Mouse (Mus musculus): Measurements from ENCODE around the gene Metap2.

Gene Metap2

GRCm38 (mm10) chr10:93911326-93911725 is 14.4 kb upstream of the Metap2 start:
- DNase-seq (ENCODE audit: low read depth, low spot score), result no peak

GRCm38 (mm10) chr10:93909811-93910446 is 13.0 kb upstream of the Metap2 start:
- no peak for DNase-seq (ENCODE audit: low read depth, low spot score)

- DNase-seq (ENCODE audit: low read depth, low spot score), result no peak
Measured at GRCm38 (mm10) chr10:93909015-93909414, 12.1 kb upstream of the Metap2 start.

- DNase-seq (ENCODE audit: low read depth, low spot score), result no peak
Measured at GRCm38 (mm10) chr10:93908540-93908939, 11.6 kb upstream of the Metap2 start.

DNA sequence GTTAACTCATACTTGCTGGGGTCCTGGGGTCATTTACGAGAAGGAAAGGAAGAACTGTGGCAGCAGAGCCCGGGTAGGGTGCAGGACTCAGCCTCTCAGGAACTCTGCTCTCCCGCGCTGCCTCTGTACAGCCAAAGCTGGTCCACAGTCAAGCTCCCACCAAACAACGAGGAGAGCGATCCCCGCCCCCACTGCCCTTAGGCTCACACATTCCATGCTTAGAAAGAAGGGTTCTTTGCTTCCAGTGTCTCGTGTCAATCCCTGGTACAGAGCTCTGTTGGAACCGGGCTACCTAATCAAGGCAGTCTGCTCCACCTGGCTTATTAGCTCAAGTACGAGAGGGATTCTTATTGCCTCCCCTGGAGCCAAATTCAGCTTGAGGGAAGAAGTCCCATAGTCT is 10.5 kb upstream of the Metap2 start:
- DNase-seq (ENCODE audit: low read depth, low spot score), result no peak

DNA sequence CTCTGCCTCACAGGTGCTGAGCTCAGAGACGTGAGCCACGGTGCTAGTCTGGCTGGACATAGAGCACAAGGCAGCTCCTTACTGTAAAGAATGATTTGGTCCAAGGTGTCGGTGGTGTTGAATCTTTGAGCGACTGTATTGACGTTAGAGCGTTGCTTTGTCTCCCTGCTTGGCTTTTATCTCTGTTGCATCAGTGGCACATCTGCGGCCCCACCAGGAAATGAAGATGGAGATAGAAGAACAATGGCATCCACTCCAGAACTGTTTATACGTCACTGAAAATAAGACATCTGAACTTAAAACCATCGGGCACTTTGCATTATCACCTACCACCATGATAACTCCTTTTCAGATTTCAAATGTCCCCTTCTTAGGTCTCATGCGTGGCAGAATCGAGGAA is 3.0 kb upstream of the Metap2 start:
- DNase-seq (ENCODE audit: low read depth, low spot score), result no peak

GRCm38 (mm10) chr10:93899303-93899702 is 2.4 kb upstream of the Metap2 start:
- DNase-seq (ENCODE audit: low read depth, low spot score), result no peak

GRCm38 (mm10) chr10:93892551-93892950 is 4.3 kb downstream of the Metap2 start:
- no peak for DNase-seq (ENCODE audit: low read depth, low spot score)

DNA sequence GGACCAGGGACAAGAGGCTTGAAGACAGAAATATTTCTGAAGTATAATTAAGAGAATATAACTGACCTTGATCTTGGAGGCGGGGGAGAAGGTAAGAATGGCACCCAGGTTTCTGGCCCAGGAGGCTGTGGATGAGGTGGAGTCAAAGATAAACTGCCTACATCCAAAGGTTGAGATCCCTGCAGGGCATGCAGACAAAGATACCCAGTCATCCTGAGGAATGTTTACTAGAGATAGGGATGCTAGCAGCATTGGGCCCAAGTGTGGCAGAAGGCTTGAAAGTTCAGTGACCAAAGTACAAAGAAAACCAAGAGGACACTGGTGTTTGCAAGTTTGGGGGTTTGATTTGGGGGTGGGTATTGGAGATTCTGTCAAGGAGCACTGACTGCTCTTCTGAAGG is 5.9 kb downstream of the Metap2 start:
- no peak for DNase-seq (ENCODE audit: low read depth, low spot score)

DNA sequence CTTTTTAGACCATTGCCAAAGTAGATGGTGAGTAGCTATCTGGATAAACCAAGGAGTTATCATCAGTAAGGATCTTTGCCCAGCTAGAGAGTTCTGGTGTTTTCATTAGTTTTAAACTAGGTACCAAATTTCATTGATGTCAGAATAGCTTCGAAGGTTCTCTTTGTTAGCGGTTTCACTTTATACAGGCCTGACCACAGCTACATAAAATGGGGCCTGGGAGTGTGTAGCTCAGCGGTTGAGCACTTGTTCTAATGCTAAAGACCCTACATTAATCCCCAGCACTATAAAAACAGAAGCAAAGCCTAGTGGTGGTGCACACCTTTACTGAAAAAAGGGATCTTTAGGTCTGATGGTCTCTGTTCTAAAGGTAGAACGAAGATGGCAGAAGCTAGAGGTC is 6.3 kb downstream of the Metap2 start:
- no peak for DNase-seq (ENCODE audit: low read depth, low spot score)

DNA sequence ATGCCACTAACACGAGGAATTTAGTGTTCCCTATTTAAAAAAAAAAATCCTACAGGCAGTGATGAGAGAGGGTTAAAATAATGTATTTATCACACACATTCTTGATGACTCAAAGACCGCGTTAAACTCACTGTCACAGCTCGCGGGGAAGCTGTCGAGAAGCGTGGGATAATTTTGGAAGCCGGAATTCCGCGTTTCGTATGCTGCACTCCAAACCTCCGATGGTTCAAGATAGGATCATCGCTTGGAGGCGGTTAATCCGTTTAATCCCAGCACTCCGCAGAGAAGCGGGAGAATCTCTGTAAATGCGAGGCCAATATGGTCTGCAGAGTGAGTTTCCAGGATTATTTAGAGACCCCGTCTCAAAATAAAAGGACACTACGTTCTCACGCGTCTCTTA is 6.9 kb downstream of the Metap2 start:
- peak; percentile 16 for DNase-seq (ENCODE audit: low read depth, low spot score)

DNA sequence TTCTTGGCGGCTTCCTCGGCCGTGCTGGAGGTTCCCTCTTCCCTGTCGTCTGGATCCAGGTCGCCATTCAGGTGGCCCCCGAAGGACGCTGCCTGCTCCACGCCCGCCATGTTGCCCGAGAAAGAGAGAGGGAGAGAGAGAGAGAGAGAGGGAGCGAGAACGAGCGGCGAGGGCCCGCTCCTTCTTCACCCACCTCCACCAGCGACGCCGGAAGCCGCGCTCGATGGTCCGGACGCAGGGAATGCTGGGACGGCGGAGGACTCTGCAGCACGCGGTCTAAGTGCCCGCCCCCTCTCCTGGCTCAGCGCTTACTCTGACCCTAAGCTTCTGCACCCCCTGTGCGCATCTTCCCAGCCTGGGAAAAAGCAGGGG is 7.3 kb downstream of the Metap2 start:
- peak; percentile 88 for DNase-seq (ENCODE audit: low read depth, low spot score)

GRCm38 (mm10) chr10:93888935-93889578 is 7.8 kb downstream of the Metap2 start:
- peak; percentile 39 for DNase-seq (ENCODE audit: low read depth, low spot score)

DNA sequence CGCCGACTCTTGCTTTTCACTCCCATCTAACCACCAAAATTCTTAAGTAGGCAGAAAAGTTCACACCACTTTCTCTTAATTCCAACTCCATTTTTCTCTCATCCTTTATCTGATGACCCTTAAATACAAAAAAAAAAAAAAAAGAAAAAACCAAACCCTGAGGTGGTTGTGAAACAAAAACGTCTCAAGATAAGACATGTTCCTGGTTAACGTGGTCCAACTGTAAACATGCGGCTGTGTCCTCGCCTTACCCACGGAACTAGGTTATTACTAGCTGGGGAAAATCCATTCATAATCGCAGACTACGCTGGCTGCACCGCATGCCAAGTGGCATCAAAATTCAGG is 8.3 kb downstream of the Metap2 start:
- DNase-seq (ENCODE audit: low read depth, low spot score), result peak; percentile 15

- no peak for DNase-seq (ENCODE audit: low read depth, low spot score)
Measured at GRCm38 (mm10) chr10:93885839-93886477, 10.9 kb downstream of the Metap2 start.

DNA sequence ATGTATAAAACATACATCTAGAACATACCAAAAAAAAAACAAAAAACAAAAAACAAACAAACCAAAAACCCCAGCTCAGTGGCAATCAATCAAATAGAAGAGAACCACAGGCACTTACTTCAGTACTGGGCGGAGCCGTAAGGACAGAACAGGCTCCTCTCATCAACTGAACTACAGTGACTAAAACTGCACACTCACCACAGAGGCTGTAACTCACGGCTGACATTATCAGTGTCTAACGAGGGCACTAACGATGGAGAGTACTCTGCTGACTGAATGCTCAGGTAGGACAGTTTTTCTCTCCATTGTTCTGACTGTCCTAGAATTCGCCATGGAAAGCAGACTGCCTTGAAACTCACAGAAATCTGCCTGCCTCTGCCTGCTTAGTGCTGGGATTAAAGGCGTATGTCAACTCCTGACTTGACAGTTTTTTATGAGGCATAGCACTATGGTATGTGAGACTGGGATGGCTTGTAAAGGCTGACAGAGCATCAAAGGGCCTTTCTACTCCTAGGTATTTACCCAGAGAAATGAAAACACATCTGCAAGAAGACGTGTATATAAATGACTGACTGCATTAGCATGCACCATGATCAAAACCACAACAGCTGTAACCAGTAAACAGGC is 14.0 kb downstream of the Metap2 start:
- DNase-seq (ENCODE audit: low read depth, low spot score), result no peak

DNA sequence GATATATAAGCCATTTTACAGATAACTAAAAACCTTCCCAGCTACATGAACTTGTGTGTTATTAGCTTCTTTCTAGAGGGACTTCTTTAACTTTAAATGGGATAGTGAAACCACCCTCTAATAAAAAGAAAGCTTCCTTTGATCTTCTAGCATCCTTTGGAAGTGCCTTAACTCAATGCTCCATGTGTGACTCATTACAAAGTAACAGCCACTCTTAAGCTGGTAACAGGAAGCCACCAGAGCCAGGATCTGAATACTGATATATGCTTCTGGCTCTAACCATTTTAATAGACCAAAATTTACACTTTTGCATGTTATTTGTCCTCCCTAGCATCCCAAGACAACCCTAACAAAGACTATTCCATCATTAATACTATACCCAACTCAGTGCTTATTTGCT is 15.0 kb downstream of the Metap2 start:
- DNase-seq (ENCODE audit: low read depth, low spot score), result no peak

GRCm38 (mm10) chr10:93878732-93879131 is 18.2 kb downstream of the Metap2 start:
- DNase-seq (ENCODE audit: low read depth, low spot score), result no peak

DNA sequence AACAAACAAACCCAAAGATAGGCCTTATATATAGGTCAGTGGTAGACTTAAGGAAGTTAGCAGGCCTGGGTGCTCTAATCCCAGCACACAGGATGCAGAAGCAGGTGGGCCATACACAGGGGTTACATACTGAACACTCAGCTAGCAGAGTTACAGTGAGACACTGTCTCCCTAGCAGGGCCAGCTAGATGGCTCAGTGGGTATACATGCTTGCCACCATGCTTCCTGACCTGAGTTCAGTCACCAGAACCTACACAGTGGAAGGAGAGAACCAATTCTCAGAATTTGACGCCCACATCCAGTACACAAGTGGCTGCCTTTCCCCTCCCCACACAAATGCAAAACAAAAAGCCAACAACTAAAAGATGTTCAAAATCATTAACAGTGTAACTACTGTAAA is 20.1 kb downstream of the Metap2 start:
- peak; percentile 29 for DNase-seq (ENCODE audit: low read depth, low spot score)

DNA sequence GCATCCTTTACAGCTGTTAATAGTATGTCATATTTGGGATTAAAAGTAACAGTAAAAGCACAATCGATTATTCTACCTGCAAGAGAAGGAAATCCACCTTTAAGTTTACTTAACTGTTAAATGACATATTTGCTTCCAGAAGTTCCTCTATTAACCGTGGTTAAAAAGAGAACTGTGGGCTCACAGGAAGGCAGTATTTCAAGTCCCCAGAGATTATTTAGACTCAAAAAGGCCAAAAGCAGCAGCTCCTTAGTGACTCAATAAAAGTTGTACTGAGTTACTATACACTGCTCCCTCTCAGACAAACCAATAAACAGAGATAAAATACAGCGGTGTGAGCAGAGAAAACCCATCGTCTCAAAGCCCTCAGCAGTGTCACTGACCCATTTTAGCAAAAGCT is 28.0 kb downstream of the Metap2 start:
- DNase-seq (ENCODE audit: low read depth, low spot score), result no peak

DNA sequence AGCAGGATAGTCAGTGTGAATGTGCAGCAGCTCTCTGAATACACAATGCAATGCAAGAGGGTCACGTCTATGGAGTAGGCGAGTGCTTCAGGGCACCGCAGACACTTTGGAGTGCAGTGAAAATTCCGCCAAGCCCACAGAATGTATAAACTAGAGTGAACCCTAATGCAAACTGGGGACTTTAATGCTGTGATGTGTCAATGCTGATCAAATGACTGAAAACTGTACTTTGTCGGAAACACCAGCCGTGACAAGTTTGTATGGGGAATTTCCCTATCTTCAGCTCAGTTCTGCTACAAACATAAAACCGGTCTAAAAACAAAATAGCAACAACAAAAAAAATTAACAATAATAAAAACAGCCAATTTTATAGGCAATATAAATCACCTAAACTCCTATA is 28.5 kb downstream of the Metap2 start:
- DNase-seq (ENCODE audit: low read depth, low spot score), result peak; percentile 63

DNA sequence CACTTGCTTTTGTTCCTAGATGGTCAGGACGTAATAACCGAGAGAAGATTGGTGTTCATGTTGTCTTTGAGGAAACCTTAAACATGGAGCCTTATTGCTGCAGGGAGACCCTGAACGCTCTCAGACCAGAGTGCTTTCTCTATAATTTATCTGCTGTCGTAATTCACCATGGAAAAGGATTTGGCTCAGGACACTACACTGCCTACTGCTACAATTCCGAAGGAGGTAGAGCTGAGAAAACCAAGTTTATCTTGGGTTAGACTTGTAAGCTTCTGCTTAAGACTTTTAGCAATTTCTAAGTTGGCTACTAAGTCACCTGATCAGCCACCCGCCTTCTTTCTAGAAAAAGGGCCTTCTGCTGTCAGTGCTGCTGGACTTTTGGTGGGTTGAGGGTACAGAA is 40.8 kb downstream of the Metap2 start:
- DNase-seq (ENCODE audit: low read depth, low spot score), result no peak

DNA sequence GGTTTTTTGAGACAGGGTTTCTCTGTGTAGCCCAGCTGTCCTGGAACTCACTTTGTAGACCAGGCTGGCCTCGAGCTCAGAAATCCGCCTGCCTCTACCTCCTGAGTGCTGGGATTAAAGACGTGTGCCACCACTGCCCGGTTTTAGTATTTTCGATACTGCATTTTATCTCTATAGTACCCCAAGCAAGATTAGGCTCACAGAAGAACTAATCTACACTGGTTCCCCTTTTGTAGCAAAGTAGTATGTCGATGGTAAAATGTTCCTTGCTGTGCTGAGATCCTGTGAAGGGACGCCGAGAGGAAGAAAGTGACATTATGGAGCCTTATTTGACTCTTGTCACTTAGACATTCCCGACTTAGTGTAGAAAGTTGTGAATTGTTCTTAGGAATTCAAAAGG is 41.8 kb downstream of the Metap2 start:
- DNase-seq (ENCODE audit: low read depth, low spot score), result no peak
